Mouse (Mus musculus): Measurements from ENCODE around the gene Dus2. TPM values are rescaled to one million over a fixed set of nuclear protein-coding genes. Genes with fewer than 3 reads are reported as not detected.

The Dus2 gene
- total and polyA plus RNA-seq, 3 experiments, result 20.7 to 27.2 (median 23.2) TPM

DNA sequence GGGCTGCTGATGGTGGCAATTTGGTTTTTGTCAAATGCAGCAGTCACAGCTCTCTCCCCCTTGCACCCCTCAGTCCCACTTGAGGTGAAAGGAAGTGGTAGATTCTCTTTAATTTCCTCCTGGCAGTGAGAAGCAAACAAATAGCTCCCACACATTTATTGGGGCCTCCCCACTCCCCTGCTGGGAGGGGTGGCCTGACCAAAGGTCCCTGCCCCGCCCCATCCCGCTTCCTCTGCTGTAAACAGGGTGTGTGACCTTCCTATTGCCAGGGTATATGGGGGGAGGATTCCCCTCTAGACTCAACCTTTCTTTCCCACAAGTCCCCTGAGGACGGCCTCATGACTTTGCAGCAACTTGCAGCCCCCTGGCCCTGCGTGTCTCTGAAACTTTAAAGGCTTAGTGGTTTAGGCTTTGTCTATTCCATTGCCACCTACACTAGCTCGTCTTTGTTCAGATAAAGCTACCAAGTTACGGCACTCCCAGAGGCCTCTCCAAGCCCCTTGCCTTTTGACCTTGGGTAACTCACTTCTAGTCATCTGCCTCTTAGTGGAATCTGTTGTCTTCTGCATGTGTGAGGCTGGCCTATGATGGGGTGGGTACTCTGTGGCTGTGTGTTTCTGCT is 63.2 kb downstream of the Dus2 start:
- Histone ChIP-seq H3K4me3 (replicated peaks in 1 of 3; ENCODE audit: low read depth in 2 of 3, low read length in 2 of 3, poor library complexity in 1 of 3) (peak overlapping the region; percentile 53 to 74 (median 60)), H3K4me1 (ENCODE audit: control insufficient read depth in 1 of 2, insufficient read depth in 2 of 2) (peaks cover 19 to 47% of the 10 kb centered on the region in 2 experiments), H3K79me2 (replicated peaks; ENCODE audit: control insufficient read depth, extremely low read depth, insufficient read depth, poor library complexity, severe bottlenecking) (peaks cover 55% of the 10 kb centered on the region), H3K27me3 (replicated peaks) (no peaks in the 10 kb centered on the region), H3K4me2 (ENCODE audit: insufficient read depth, low read depth, poor library complexity, severe bottlenecking) (peak overlapping the region; percentile 79), H3K9me3 (replicated peaks; ENCODE audit: low read length) (no peaks in the 10 kb centered on the region), H3K27ac (ENCODE audit: insufficient read depth, low read depth) (peak overlapping the region; percentile 95), H3K36me3 (replicated peaks in 1 of 2; ENCODE audit: control insufficient read depth in 1 of 2, insufficient read depth in 1 of 2, low read length in 1 of 2) (peaks cover 7 to 35% of the 10 kb centered on the region in 2 experiments), H3K9ac (ENCODE audit: insufficient read depth, low read depth) (peak overlapping the region; percentile 95)
- in situ Hi-C loops (cut with MboI; ENCODE audit: low pct_ligation_motif_present, low pct_unique_long_range_greater_than_20kb, low sequenced_read_pairs), result no loop called here
- dilution Hi-C loops (cut with MboI; ENCODE audit: extremely low pct_ligation_motif_present, extremely low pct_unique_long_range_greater_than_20kb, low sequenced_read_pairs), result no loop called here
- TF ChIP-seq EP300 (IDR thresholded peaks at IDR 0.05; ENCODE audit: low read length), result peak; percentile 84
- peak; percentile 91; the same call in 1 of the 2 replicates for TF ChIP-seq TCF12 (IDR thresholded peaks at IDR 0.05; ENCODE audit: low read depth, low read length)
- no peak for TF ChIP-seq MAFK (IDR thresholded peaks at IDR 0.05; ENCODE audit: insufficient replicate concordance, low read length)
- TF ChIP-seq BHLHE40 (IDR thresholded peaks at IDR 0.05; ENCODE audit: low read depth, low read length), result peak; percentile 88
- TF ChIP-seq POLR2A (IDR thresholded peaks at IDR 0.05; ENCODE audit: low read depth, low read length), result peak; percentile 67
- TF ChIP-seq MXI1 (IDR thresholded peaks at IDR 0.05; ENCODE audit: low read depth, low read length), result 0 out of 2 replicates have a peak, but pooled peaks have one; percentile 19
- no peak for TF ChIP-seq ZNF384 (IDR thresholded peaks at IDR 0.05; ENCODE audit: low read depth, low read length)
- TF ChIP-seq POLR2AphosphoS2 (IDR thresholded peaks at IDR 0.05; ENCODE audit: low read depth, low read length), result no peak; the same call in 1 of the 2 replicates
- TF ChIP-seq USF2 (conservative IDR thresholded peaks at IDR 0.05; ENCODE audit: low read depth, low read length), result no peak
- peak; percentile 36; the same call in 1 of the 2 replicates for TF ChIP-seq RCOR1 (conservative IDR thresholded peaks at IDR 0.05; ENCODE audit: low read depth, low read length)
- TF ChIP-seq CTCF (conservative IDR thresholded peaks at IDR 0.05 in 1 of 2, IDR thresholded peaks at IDR 0.05 in 1 of 2; ENCODE audit: low read depth in 2 of 2, low read length in 2 of 2), result no peak
- TF ChIP-seq MEF2A (IDR thresholded peaks at IDR 0.05; ENCODE audit: borderline replicate concordance, low read depth, low read length), result peak; percentile 81; the same call in 1 of the 2 replicates
- peak; percentile 97 for TF ChIP-seq MAZ (IDR thresholded peaks at IDR 0.05; ENCODE audit: low read depth, low read length)
- peak; percentile 53; the same call in 1 of the 2 replicates for TF ChIP-seq MAX (IDR thresholded peaks at IDR 0.05; ENCODE audit: low read length)
- TF ChIP-seq JUND (conservative IDR thresholded peaks at IDR 0.05; ENCODE audit: low read depth, low read length), result no peak
- TF ChIP-seq ELF1 (IDR thresholded peaks at IDR 0.05; ENCODE audit: low read depth, low read length), result peak; percentile 55; the same call in 1 of the 2 replicates
- no peak for TF ChIP-seq ZKSCAN1 (IDR thresholded peaks at IDR 0.05; ENCODE audit: borderline replicate concordance, low read depth, low read length)
- no peak for TF ChIP-seq ZC3H11A (IDR thresholded peaks at IDR 0.05; ENCODE audit: low read depth, low read length)
- TF ChIP-seq JUN (IDR thresholded peaks at IDR 0.05; ENCODE audit: insufficient read depth, low read depth, low read length), result no peak
- TF ChIP-seq UBTF (IDR thresholded peaks at IDR 0.05; ENCODE audit: low read depth, low read length), result 0 out of 2 replicates have a peak, but pooled peaks have one; percentile 61
- no peak for TF ChIP-seq RAD21 (IDR thresholded peaks at IDR 0.05; ENCODE audit: low read depth, low read length)
- TF ChIP-seq NRF1 (IDR thresholded peaks at IDR 0.05; ENCODE audit: low read depth, low read length), result 0 out of 2 replicates have a peak, but pooled peaks have one; percentile 11
- TF ChIP-seq CHD1 (IDR thresholded peaks at IDR 0.05; ENCODE audit: low read depth, low read length), result peak; percentile 88
- TF ChIP-seq NELFE (IDR thresholded peaks at IDR 0.05; ENCODE audit: low read depth, low read length), result peak; percentile 69
- TF ChIP-seq HCFC1 (IDR thresholded peaks at IDR 0.05; ENCODE audit: low read depth, low read length), result peak; percentile 45; the same call in 1 of the 2 replicates
- no peak; the same call in 1 of the 2 replicates for TF ChIP-seq E2F4 (IDR thresholded peaks at IDR 0.05; ENCODE audit: insufficient replicate concordance, low read depth, low read length)
- TF ChIP-seq CHD2 (IDR thresholded peaks at IDR 0.05; ENCODE audit: low read length), result peak; percentile 65
- TF ChIP-seq MYC (IDR thresholded peaks at IDR 0.05; ENCODE audit: low read depth, low read length), result no peak; the same call in none of the 2 replicates
- peak; percentile 79 for TF ChIP-seq SIN3A (IDR thresholded peaks at IDR 0.05; ENCODE audit: low read length)
- TF ChIP-seq SMC3 (IDR thresholded peaks at IDR 0.05; ENCODE audit: low read depth, low read length), result 0 out of 2 replicates have a peak, but pooled peaks have one; percentile 1
- TF ChIP-seq ETS1 (conservative IDR thresholded peaks at IDR 0.05; ENCODE audit: low read depth, low read length), result peak; percentile 96
- TF ChIP-seq IRF4 (IDR thresholded peaks at IDR 0.05; ENCODE audit: low read depth, low read length), result peak; percentile 84
- peak; percentile 73; the same call in 1 of the 2 replicates for TF ChIP-seq TBP (conservative IDR thresholded peaks at IDR 0.05; ENCODE audit: low read depth, low read length)
- peak; percentile 97 for DNase-seq (ENCODE audit: extremely low read depth)

Data from CH12.LX (cell line).